Mouse (Mus musculus) embryonic facial prominence, embryonic 12.5 days (tissue): ENCODE measurements at regions not wholly inside any gene's neighbourhood (a gene's known extent, or its start where the extent isn't known, plus 50 kb on each side); places are given as distances from the start of the nearest gene placed in this dataset.
"Not testable (repeated sequence)": the region's sequence is repeated elsewhere in the genome, so short reads cannot be mapped to it uniquely, and the experiment has no call there.

Experiments
- ATAC-seq: fragments of 200-750 bp; cut with Nextera tagmentation; 2 replicates; pipeline ENCODE4 v1.8.0; 2017; ENCODE audit not compliant: insufficient number of reproducible peaks, insufficient read depth, low FRiP score, low TSS enrichment
- H3K27ac ChIP-seq: fragments of 300-500 bp; sonication (generic); 2 replicates; pipeline ENCODE4 v1.5.1; 2016; ENCODE audit warnings: mild to moderate bottlenecking
- H3K27me3 ChIP-seq: fragments of 300-500 bp; sonication (generic); 2 replicates; pipeline ENCODE4 v1.6.1; 2016; ENCODE audit warnings: mild to moderate bottlenecking, moderate library complexity
- H3K36me3 ChIP-seq: fragments of 300-500 bp; sonication (generic); 2 replicates; pipeline ENCODE4 v1.6.1; 2016; ENCODE audit warnings: mild to moderate bottlenecking
- H3K4me1 ChIP-seq: fragments of 300-500 bp; sonication (generic); 2 replicates; pipeline ENCODE4 v1.6.1; 2016
- H3K4me2 ChIP-seq: fragments of 300-500 bp; sonication (generic); replicated peaks from 2 replicates; pipeline ENCODE4 v1.6.1; 2016; ENCODE audit warnings: mild to moderate bottlenecking, moderate library complexity
- H3K4me3 ChIP-seq: fragments of 300-500 bp; sonication (generic); 2 replicates; pipeline ENCODE4 v1.5.1; 2016; ENCODE audit warnings: mild to moderate bottlenecking
- H3K9ac ChIP-seq: fragments of 300-500 bp; sonication (generic); 2 replicates; pipeline ENCODE4 v1.6.1; 2016; ENCODE audit warnings: mild to moderate bottlenecking, moderate library complexity
- H3K9me3 ChIP-seq: fragments of 300-500 bp; sonication (generic); 2 replicates; pipeline ENCODE4 v1.6.1; 2016; ENCODE audit warnings: mild to moderate bottlenecking, moderate library complexity
- WGBS: fragments of 180-500 bp; shearing (Covaris S2); methylation state at CpG from one replicate; pipeline ENCODE4 v1.1.7; 2016; 5-methylcytosine and 5-hydroxymethylcytosine counted together

DNA sequence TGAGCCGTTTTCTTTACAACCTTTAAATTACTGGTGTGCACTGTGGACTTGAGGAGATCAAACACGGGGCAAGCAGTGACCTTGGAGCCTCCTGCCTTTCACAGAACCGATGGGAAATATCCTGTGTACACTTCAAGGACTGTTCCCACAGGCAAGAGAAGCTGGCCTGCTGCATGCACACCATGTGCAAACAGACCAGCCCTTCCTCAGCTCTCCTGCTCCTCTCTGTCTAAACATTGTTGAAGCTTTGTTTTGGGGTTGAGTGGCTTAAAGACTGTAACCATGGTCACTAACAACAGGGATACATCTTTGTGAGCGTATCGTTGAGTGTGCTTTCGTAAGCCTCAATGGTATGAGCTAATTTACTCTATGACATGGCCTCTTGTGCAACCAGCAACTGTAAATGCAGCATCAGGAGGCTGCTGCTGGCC is 50.2 kb upstream of the Agps start:
- Histone ChIP-seq H3K27ac (no peak overlapping the region), H3K27me3 (no peaks in the 10 kb centered on the region), H3K36me3 (no peaks in the 10 kb centered on the region), H3K4me2 (no peak overlapping the region), H3K4me1 (peaks cover 3% of the 10 kb centered on the region; the same call in 1 of the 2 replicates), H3K9me3 (no peaks in the 10 kb centered on the region), H3K9ac (no peak overlapping the region), H3K4me3 (no peak overlapping the region)
- ATAC-seq = no peak
- 70% methylated on average over 6 of the region's 6 CpGs for WGBS

DNA sequence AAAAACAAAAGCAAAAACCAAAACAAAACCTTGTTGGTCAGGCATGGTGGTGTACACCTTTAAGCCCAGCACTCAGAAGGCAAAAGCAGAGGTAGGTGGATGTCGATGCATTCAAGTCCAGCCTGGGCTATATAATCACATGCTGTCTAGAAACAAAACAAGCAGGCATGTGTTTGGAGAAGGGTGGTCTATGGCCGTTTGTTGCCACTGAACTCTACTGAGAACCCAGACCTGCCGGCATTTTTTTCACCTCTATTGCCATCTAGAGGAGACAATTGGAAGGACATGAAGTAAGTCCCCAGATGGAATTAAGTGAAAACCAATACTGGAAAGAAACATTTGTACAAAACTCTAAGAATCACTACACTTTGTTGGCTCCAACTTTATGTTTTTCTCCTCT is 50.9 kb upstream of the Agps start:
- no peak; the same call in 1 of the 2 replicates for ATAC-seq
- Histone ChIP-seq H3K4me2 (no peak overlapping the region), H3K27ac (no peak overlapping the region), H3K36me3 (no peaks in the 10 kb centered on the region), H3K9me3 (no peaks in the 10 kb centered on the region), H3K4me1 (peaks cover 9% of the 10 kb centered on the region), H3K9ac (no peak overlapping the region), H3K4me3 (no peak overlapping the region), H3K27me3 (no peaks in the 10 kb centered on the region)
- WGBS = 0% methylated on average over 3 of the region's 3 CpGs

DNA sequence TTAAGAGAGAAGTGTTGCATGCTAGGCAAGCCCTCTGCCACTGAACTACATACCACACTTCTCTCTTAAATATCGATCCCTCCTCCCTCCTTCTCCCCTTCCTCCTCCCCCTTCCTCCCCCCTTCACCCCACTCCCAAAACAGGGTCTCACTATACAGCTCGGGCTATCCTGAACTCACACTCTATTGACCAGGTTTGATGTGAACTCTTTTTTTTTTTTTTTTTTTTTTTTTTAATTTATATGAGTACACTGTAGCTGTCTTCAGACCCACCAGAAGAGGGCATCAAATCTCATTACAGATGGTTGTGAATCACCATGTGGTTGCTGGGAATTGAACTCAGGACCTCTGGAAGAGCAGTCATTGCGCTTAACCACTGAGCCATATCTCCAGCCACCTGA is 53.3 kb upstream of the Agps start:
- not testable (repeated sequence) for H3K9ac ChIP-seq, H3K9me3 ChIP-seq, H3K4me2 ChIP-seq, H3K4me1 ChIP-seq, H3K27me3 ChIP-seq, H3K27ac ChIP-seq, ATAC-seq, H3K4me3 ChIP-seq, H3K36me3 ChIP-seq
- WGBS = 87% methylated on average over 3 of the region's 3 CpGs

DNA sequence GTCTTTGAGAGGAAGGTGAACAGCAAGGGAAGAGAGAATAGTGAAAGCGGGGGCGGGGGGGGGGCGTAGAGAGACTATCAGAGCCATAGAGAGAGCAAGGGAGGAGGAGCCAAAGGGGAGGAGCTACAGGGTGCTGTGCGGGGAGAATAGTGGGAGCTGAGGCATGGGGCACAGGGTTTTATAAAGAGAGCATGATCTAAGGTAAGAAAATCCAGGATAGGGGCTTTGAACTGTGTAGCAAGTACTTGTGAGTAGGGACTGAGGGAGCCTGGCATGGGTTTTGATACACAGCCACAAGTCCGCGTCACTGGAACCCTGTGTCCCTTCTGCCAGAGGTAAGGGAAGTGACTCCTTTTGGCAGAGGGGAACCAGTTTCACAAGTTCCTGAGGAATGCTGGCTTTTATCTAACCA is 54.9 kb upstream of the Agps start:
- H3K4me1 ChIP-seq = peaks cover 9% of the 10 kb centered on the region
- H3K27me3 ChIP-seq = no peaks in the 10 kb centered on the region
- no peak overlapping the region for H3K27ac ChIP-seq
- no peak overlapping the region for H3K4me3 ChIP-seq
- no peak overlapping the region for H3K9ac ChIP-seq
- 11% methylated on average over 5 of the region's 6 CpGs for WGBS
- H3K9me3 ChIP-seq = no peaks in the 10 kb centered on the region
- no peaks in the 10 kb centered on the region for H3K36me3 ChIP-seq
- H3K4me2 ChIP-seq = peak overlapping the region; percentile 26
- no peak for ATAC-seq

DNA sequence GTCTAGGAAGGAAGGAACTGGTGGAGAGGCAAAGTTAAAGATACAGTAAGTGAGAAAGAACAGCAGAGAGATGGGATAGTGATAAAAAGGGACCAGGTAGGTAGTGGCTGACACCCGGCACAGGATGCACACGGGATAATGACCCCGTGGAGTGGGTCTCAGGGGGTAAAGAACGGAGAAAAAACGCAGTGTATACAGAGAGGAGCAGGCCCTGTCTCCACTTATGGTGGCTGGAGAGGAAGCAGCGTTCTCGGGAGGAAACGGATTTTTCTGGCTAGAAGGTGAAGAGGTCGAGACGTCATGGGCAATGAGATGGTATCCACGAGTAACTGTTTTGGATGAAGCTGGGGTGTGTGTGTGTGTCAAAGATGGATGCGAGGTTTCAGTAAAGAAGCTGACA is 55.4 kb upstream of the Agps start:
- H3K9ac ChIP-seq = no peak overlapping the region
- WGBS = 18% methylated on average over 12 of the region's 12 CpGs
- no peak for ATAC-seq

DNA sequence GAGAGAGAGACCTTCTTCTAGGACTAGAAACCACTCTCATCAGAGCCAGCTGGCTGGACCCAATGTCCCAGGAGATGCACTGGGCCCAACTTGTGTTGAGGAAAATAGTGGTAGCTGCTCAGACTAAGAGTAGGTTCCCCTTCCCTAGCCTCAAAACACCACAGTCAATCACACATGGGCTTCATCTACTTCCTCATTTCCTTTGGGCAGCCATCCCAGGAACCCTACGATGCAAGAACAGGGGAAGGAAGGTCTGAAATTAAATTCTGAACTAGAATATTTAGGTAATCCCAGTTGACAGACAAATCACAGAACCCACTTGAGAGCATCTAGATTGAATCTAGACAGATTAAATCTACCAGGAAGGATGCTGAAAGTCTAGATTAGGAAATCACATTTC is 56.8 kb upstream of the Agps start:
- Histone ChIP-seq H3K4me3 (no peak overlapping the region), H3K27me3 (no peaks in the 10 kb centered on the region), H3K4me1 (peaks cover 9% of the 10 kb centered on the region), H3K36me3 (no peaks in the 10 kb centered on the region), H3K9me3 (no peaks in the 10 kb centered on the region), H3K27ac (no peak overlapping the region), H3K9ac (no peak overlapping the region), H3K4me2 (no peak overlapping the region)
- WGBS = 65% methylated on average over 1 of the region's 1 CpGs
- ATAC-seq = no peak

More for the DNA sequence above, 55.4 kb upstream of the Agps start:
- Histone ChIP-seq H3K27ac (no peak overlapping the region), H3K9me3 (no peaks in the 10 kb centered on the region), H3K36me3 (no peaks in the 10 kb centered on the region), H3K4me3 (no peak overlapping the region), H3K4me1 (peaks cover 9% of the 10 kb centered on the region), H3K4me2 (peak overlapping the region; percentile 26), H3K27me3 (no peaks in the 10 kb centered on the region)

DNA sequence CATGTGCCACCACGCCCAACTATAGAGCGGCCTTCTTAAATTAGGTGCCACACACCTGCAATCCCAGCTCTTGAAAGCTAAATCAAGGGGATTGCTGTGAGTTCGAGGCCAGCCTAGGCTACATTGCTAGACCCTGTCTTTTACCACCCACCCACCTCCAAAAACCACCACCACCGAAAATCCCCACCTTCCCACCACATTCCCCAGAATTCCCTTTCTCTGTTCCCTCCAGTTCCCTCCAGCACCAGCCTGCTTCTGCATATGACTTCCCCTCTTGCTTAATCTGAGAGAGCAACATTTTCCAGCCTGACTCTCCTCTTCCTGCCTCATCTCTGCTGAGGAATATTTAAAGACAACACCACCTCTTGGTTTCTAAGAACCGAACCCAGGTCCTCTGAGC is 58.5 kb upstream of the Agps start:
- Histone ChIP-seq H3K9me3 (no peaks in the 10 kb centered on the region), H3K4me1 (peaks cover 9% of the 10 kb centered on the region), H3K27me3 (no peaks in the 10 kb centered on the region), H3K27ac (no peak overlapping the region), H3K9ac (no peak overlapping the region), H3K4me2 (no peak overlapping the region), H3K4me3 (no peak overlapping the region), H3K36me3 (no peaks in the 10 kb centered on the region)
- 87% methylated on average over 5 of the region's 5 CpGs for WGBS
- no peak for ATAC-seq

DNA sequence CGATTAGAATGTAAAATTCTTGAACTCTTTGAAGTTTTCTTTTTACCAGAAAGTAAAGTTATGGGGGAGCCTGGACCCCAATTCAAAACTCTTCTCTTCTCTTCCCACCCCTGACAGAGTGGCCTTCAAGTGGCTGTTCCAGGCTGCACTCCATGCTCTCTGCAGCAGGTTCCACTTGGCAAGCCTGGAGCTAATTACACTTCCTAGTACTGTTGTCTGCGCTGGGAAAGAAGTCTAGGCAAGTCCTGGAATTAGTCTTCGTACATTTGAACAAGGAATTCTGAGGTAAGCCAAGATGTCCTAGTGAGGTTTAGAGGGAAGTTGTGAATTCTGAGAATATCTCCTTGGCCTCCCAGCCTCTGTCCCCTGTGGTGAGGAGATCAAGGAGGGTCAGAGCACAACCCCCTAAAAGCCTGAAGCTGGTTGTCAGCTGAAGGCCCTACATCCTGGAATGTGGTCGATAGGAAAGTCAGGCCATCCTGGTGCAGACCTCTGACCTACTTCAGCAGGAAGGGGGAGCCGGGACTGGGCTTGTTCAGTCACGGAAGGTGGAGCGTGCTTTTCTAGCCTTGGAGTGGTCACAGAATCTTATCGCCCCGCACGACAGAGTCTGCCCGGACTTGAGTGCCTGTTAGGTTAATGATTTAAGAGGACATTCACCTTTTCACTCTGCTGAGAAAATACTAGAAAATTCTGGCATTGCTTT is 59.6 kb upstream of the Agps start:
- Histone ChIP-seq H3K4me2 (no peak overlapping the region), H3K9ac (no peak overlapping the region), H3K27ac (no peak overlapping the region), H3K27me3 (no peaks in the 10 kb centered on the region), H3K4me3 (no peak overlapping the region), H3K9me3 (no peaks in the 10 kb centered on the region), H3K36me3 (no peaks in the 10 kb centered on the region), H3K4me1 (peaks cover 10% of the 10 kb centered on the region)
- no peak for ATAC-seq
- 34% methylated on average over 11 of the region's 11 CpGs for WGBS

DNA sequence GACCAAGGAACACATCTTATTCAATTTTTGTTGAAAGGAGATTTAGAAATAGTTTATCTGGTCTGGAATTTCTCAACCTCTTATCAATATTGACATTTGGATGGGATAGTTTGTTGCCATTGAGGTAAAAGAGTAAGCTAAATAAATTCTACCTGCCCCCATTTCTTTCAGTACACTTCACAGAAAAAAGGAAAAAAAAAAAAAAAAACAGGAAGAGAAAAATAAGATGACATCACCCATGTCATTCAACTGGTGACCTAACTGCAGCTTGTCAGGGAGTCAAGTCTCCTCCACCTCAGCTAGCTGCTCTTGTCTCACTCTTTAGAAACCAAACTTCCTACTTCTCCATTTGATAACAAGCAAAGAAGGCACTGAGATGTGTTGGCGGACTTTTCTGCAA is 61.3 kb upstream of the Agps start:
- ATAC-seq = no peak

DNA sequence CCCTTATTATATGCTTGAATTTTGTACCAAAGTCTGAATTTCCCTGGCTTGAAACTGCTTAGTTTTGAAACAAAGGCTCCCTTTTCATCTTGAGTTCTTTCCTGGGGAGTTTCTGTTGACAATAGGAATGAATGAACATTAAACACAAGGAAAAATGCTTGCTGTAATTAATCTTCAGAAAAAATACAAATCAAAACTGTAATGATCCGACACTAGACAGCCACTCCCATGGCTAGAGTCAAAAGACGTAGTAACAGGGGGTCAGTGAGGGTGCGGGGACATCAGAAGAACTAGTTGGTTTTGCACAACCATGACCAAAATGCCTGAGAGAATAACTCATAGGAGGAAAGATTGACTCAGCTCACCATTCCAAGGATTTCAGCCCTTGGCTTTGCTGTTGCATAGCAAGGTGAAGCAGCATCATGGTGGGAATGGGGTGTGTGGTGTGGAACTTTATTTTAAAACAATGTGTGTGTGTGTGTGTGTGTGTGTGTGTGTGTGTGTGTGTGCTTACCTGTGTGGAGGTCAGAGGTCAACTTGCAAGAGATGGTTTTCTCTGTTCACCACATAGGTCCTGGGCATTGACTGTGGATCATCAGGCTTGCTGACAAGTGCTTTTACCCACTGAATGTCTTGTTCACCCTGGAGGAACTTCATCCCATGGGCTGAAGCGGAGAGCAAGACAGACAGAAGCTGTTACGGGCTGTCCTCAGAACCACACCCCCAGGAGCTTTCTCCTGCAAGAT is 63.2 kb upstream of the Agps start:
- WGBS = 77% methylated on average over 5 of the region's 5 CpGs
- no peaks in the 10 kb centered on the region for H3K36me3 ChIP-seq
- H3K4me2 ChIP-seq = no peak overlapping the region
- no peak for ATAC-seq
- H3K9ac ChIP-seq = no peak overlapping the region
- H3K9me3 ChIP-seq = no peaks in the 10 kb centered on the region
- H3K4me3 ChIP-seq = no peak overlapping the region
- no peaks in the 10 kb centered on the region for H3K27me3 ChIP-seq
- H3K4me1 ChIP-seq = peaks cover 4% of the 10 kb centered on the region; the same call in 1 of the 2 replicates
- H3K27ac ChIP-seq = no peak overlapping the region

More for the DNA sequence above, 61.3 kb upstream of the Agps start:
- H3K4me3 ChIP-seq = no peak overlapping the region
- 100% methylated on average over 1 of the region's 1 CpGs for WGBS
- no peaks in the 10 kb centered on the region for H3K9me3 ChIP-seq
- no peak overlapping the region for H3K27ac ChIP-seq
- H3K4me1 ChIP-seq = peaks cover 4% of the 10 kb centered on the region; the same call in 1 of the 2 replicates
- H3K27me3 ChIP-seq = no peaks in the 10 kb centered on the region
- H3K36me3 ChIP-seq = no peaks in the 10 kb centered on the region
- H3K9ac ChIP-seq = no peak overlapping the region
- no peak overlapping the region for H3K4me2 ChIP-seq

DNA sequence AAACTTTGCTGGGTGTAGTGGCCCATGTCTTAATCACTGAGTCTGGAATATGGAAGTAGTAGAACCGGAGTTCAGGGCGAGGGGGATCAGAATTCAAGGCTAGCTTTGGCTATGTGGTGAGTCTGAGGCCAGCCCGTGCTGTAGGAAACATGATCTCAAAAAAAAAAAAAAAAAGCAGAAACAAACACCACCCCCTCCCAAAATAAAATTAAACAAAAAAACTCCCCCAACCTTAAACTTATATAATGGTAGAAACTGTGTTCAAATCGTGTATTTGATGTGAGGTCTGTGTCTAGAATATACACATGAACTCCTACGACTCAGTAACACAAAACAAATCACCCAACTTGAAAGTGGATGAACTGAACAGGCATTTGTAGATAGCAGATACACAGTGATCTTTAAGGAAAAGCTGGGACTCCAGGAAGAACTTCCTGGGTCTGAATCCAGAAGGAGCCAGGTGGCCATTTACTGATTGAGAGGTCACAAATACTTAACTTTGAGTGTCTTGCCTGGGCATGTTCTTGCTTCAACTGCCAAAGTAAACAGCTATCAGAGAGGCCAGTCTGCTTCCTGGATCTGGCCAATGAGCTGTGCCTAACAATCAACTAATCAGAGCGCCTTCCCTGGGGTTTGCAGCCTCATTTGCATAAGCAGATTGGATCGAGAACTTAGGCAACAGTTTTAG is 63.6 kb upstream of the Nfe2l2 start:
- Histone ChIP-seq H3K36me3 (no peaks in the 10 kb centered on the region), H3K4me3 (no peak overlapping the region), H3K9me3 (no peaks in the 10 kb centered on the region), H3K4me1 (peaks cover 4% of the 10 kb centered on the region; the same call in 1 of the 2 replicates), H3K9ac (no peak overlapping the region), H3K27me3 (no peaks in the 10 kb centered on the region), H3K4me2 (no peak overlapping the region), H3K27ac (no peak overlapping the region)
- no peak for ATAC-seq
- 53% methylated on average over 7 of the region's 7 CpGs for WGBS

DNA sequence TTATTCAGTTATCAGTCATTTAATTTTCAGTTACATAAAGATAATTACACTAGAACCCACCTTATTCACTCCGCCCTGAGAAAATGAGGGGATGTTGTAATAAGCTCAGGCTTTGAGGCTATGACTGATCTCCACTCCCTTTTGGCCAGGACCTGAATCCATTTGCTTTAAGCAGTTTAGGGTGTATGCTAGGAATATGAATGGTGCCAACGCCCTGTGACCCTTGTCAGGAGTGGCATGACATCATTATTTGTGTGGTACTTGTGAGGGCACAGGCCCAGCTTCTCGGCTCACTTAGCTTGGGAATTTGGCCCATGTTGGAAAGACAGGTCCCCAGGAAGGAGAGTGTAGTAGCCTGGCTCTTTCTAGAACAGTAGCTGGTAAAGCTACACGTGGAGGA is 61.0 kb upstream of the Nfe2l2 start:
- Histone ChIP-seq H3K9me3 (no peaks in the 10 kb centered on the region), H3K4me1 (peaks cover 4% of the 10 kb centered on the region; the same call in 1 of the 2 replicates), H3K4me3 (no peak overlapping the region), H3K27ac (no peak overlapping the region), H3K36me3 (no peaks in the 10 kb centered on the region), H3K9ac (no peak overlapping the region), H3K27me3 (no peaks in the 10 kb centered on the region), H3K4me2 (no peak overlapping the region)
- ATAC-seq = no peak
- WGBS = 79% methylated on average over 4 of the region's 4 CpGs
